Mouse (Mus musculus) hindbrain, postnatal 0 days (tissue): ENCODE data around the gene Plod2. TPM values are rescaled to one million over a fixed set of nuclear protein-coding genes. Genes with fewer than 3 reads are reported as not detected.

Experiments
- ATAC-seq: fragments of 200-750 bp; cut with Nextera tagmentation; 2 replicates; pipeline ENCODE4 v1.8.0; 2017; ENCODE audit warnings: mild to moderate bottlenecking, moderate TSS enrichment, moderate library complexity
- DNase-seq: peaks from one replicate; pipeline ENCODE4 v3.0.0-alpha.2; 2015; ENCODE audit warnings: low spot score
- H3K27ac ChIP-seq: fragments of 300-500 bp; sonication (generic); 2 replicates; pipeline ENCODE4 v1.5.1; 2014; ENCODE audit warnings: mild to moderate bottlenecking
- H3K27me3 ChIP-seq: fragments of 300-500 bp; sonication (generic); 2 replicates; pipeline ENCODE4 v1.6.1; 2014; ENCODE audit warnings: low read length, mixed read lengths; ENCODE audit not compliant: insufficient read depth
- H3K36me3 ChIP-seq: fragments of 300-500 bp; sonication (generic); 2 replicates; pipeline ENCODE4 v1.6.1; 2014; ENCODE audit warnings: low read length, mixed read lengths; ENCODE audit not compliant: insufficient read depth
- H3K4me1 ChIP-seq: fragments of 300-500 bp; sonication (generic); 2 replicates; pipeline ENCODE4 v1.6.1; 2014; ENCODE audit warnings: antibody characterized with exemption, low read length, mixed read lengths; ENCODE audit not compliant: insufficient read depth
- H3K4me2 ChIP-seq: fragments of 300-500 bp; sonication (generic); 2 replicates; pipeline ENCODE4 v1.6.1; 2014; ENCODE audit warnings: low read depth, mild to moderate bottlenecking, low read length, moderate library complexity, mixed read lengths
- H3K4me3 ChIP-seq: fragments of 300-500 bp; sonication (generic); 2 replicates; pipeline ENCODE4 v1.5.1; 2014; ENCODE audit warnings: low read length
- H3K9ac ChIP-seq: fragments of 300-500 bp; sonication (generic); replicated peaks from 2 replicates; pipeline ENCODE4 v1.6.1; 2014; ENCODE audit warnings: mild to moderate bottlenecking, low read length, moderate library complexity, mixed read lengths
- H3K9me3 ChIP-seq: fragments of 300-500 bp; sonication (generic); 2 replicates; pipeline ENCODE4 v1.6.1; 2016; ENCODE audit warnings: low read length, mixed read lengths
- CTCF ChIP-seq: IDR thresholded peaks from 2 replicates; pipeline ENCODE4 v1.5.1; 2016; ENCODE audit warnings: antibody characterized with exemption, control low read depth, low read depth
- WGBS: fragments of 180-500 bp; shearing (Covaris S2); extraction: QIAGEN DNeasy Blood & Tissue Kit; methylation state at CpG from one replicate; pipeline ENCODE4 v1.1.7; 2014; 5-methylcytosine and 5-hydroxymethylcytosine counted together
- polyA plus RNA-seq: library from polyadenylated mRNA; unstranded; fragments of >200 nt; fragmentation: Nextera tagmentation; extraction: Ambion mirVana; gene quantifications from 2 replicates; pipeline ENCODE4 v1.2.1, GENCODE M21; 2015
- total RNA-seq: library from RNA; depleted of rRNA; stranded (reverse); fragments of >200 nt; gene quantifications from 2 replicates; pipeline ENCODE4 v1.2.3, GENCODE M21; 2014; rRNA removed

Plod2 gene
- total RNA-seq (7.6 and 14.1 TPM in 2 replicates), polyA plus RNA-seq (7.1 and 9.9 TPM in 2 replicates)

DNA sequence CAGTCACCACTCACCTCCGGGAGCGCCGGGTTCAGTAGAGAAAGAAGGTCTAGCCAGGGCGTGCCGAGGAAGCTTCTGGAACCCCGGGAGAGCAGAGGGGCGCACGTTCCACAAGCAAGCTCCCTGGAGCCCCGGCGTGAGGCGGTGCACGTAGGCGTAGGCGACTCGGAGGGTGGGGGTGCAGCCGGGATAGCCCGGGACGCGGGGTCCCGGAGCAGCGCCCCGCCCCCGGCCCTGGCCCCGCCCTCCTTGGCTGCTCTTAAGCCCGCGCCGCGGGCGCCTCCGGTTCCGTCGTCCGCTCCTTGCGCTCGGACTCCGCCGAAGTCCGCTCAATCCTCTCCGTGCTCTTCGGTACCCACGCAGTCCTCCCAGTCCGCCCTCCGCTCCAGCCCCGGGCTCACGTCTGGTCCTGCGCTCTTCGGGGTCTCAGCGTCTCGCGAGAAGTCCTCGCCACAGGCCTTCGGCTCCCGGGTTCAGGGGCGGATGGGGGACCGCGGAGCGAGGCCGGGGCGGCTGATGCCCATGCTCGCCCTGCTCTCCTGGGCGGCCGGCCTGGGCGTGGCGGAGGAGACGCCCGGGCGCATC, at the start of gene Plod2:
Plod2 (plus strand) TSS at position 247 of the 585 bp plus-strand sequence.
- no peaks in the 10 kb centered on the region for H3K27me3 ChIP-seq
- 0% methylated on average over 63 of the region's 67 CpGs for WGBS
- DNase-seq = peak; percentile 86

DNA sequence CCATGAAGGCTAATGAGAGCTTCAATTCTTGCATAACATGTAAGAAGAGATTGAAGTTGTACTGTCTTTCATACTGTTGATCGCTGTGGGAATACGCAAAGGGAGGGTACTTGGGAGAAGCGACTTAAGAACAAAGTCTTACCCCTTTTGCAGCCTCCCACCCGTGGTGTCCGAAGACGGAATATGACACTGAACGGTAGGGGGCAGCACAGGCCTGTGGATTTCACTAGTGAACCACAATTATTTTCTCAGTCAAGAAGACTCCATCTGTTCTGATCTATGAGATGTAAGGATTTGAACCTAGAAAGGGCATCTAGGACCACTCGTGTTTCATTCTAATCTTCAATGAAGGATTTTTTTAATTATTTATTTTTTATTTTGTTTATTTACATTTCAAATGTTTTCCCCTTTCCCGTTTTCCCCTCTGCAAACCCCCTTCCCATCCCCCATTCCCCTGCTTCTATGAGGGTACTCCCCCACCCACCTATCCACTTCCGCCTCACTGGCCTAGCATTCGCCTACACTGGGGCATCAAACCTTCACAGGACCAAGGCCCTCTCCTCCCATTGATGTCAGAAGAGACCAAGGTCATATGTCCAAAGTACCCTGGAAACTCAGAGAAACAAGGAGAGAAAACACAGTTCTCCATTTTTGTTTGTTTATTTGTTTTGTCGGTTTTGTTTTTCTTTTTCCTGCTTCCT, 42.2 kb upstream of the Plod2 start:
- WGBS = 39% methylated on average over 12 of the region's 12 CpGs
- Histone ChIP-seq H3K4me2 (no peak overlapping the region), H3K4me1 (no peaks in the 10 kb centered on the region), H3K9ac (no peak overlapping the region), H3K36me3 (no peaks in the 10 kb centered on the region), H3K9me3 (no peaks in the 10 kb centered on the region), H3K27ac (no peak overlapping the region), H3K4me3 (no peak overlapping the region), H3K27me3 (no peaks in the 10 kb centered on the region)
- TF ChIP-seq CTCF = peak; percentile 77
- DNase-seq (peak; percentile 86), ATAC-seq (peak; percentile 45; the same call in 1 of the 2 replicates)

More for the DNA sequence above, at the start of gene Plod2:
- Histone ChIP-seq H3K9me3 (no peaks in the 10 kb centered on the region), H3K4me1 (peaks cover 4% of the 10 kb centered on the region; the same call in 1 of the 2 replicates), H3K36me3 (no peaks in the 10 kb centered on the region), H3K27ac (peak within 1 kb of the TSS; percentile 80), H3K4me2 (peak within 1 kb of the TSS; percentile 73), H3K4me3 (peak within 1 kb of the TSS; percentile 81), H3K9ac (peak within 1 kb of the TSS; percentile 82)
- TF ChIP-seq CTCF = no peak
- peak; percentile 96 for ATAC-seq

DNA sequence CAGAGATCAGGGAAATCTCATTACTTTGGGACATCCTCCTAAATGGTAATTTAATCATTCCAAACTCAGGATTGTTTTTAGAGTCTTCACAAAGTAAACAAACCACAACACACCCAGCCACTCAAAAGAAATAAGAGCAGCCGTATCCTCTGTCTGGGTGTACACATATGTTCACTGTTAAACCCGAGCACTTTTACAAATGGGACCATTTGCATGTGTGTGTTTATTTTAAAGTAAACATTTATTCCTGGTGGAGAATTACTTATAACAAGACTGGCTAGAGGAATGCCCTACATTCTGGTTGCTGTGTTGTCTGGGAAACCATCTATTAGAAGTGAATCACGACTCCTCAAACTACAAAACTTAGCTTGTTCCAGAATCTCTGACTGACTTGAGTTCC, 37.8 kb upstream of the Plod2 start:
- no peak overlapping the region for H3K4me2 ChIP-seq
- WGBS = 78% methylated on average over 3 of the region's 3 CpGs
- no peaks in the 10 kb centered on the region for H3K4me1 ChIP-seq
- no peak overlapping the region for H3K9ac ChIP-seq
- no peaks in the 10 kb centered on the region for H3K36me3 ChIP-seq
- H3K4me3 ChIP-seq = no peak overlapping the region
- TF ChIP-seq CTCF = no peak
- no peaks in the 10 kb centered on the region for H3K27me3 ChIP-seq
- DNase-seq (no peak), ATAC-seq (no peak)
- H3K9me3 ChIP-seq = no peaks in the 10 kb centered on the region
- H3K27ac ChIP-seq = no peak overlapping the region

DNA sequence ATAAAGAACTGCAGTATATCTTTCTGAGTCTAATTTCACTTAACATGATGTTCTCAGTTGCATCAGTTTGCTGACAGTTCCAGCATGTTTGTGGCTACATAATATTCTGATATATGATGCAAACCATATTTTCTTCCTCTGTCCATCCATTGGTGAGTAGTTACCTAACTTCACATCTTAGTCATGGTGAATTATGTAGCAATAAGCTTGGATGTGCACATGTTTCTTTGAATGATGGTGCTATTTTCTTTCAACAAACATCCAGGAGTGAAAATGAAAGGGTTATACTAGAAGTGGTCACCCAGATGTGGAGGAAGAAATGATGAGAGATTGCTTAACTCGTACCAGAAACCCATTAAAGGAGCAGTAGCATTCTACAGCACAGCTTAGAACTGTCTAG, 37.1 kb upstream of the Plod2 start:
- Histone ChIP-seq H3K27me3 (no peaks in the 10 kb centered on the region), H3K4me1 (no peaks in the 10 kb centered on the region), H3K4me2 (no peak overlapping the region), H3K4me3 (no peak overlapping the region), H3K9ac (no peak overlapping the region), H3K9me3 (no peaks in the 10 kb centered on the region), H3K27ac (no peak overlapping the region), H3K36me3 (no peaks in the 10 kb centered on the region)
- TF ChIP-seq CTCF = no peak
- DNase-seq (no peak), ATAC-seq (no peak)
- WGBS = 73% methylated on average over 1 of the region's 1 CpGs

DNA sequence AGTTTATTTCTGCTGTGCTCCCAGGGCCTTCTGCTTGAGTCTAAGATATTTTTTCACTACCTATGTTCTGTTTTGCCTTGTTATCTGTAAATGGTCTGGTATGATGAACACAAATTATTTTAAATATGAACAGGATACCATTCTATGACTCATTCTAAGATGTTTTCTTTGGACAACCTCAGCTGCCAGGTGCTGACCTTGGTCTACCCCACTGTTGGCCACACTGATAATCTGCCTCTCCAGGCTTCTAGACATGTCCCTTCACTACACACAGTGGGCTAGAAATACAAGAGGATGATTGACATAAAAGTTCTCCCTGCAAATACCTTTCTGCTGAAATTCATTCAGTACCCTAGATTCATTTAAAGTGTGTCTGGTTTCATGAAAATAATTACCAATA, 30.3 kb upstream of the Plod2 start:
- no peak for DNase-seq
- Histone ChIP-seq H3K9me3 (no peaks in the 10 kb centered on the region), H3K4me3 (no peak overlapping the region), H3K27me3 (no peaks in the 10 kb centered on the region), H3K4me1 (no peaks in the 10 kb centered on the region), H3K4me2 (no peak overlapping the region), H3K27ac (no peak overlapping the region), H3K36me3 (no peaks in the 10 kb centered on the region), H3K9ac (no peak overlapping the region)
- no peak for ATAC-seq
- TF ChIP-seq CTCF = no peak

DNA sequence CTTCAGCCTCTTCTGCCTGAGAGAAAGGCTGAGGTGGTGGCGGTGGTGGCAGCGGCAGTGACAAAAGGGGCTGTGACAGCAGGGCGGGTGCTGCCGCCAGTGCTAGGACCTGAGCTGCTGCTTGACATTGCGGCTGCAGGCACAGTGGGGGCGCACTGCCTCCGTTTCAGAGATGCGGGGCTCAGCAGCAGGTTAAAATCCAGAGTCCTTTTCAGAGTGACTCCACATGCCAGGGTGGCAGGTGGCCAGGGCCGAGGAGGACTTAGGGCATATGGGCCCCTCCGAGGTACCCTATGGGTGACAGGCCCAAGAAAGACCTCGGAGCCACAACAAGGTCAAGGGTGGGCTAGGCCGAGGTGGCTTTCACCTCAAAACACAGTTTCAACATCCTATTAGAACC, 25.0 kb upstream of the Plod2 start:
- Histone ChIP-seq H3K36me3 (no peaks in the 10 kb centered on the region), H3K4me2 (no peak overlapping the region), H3K27me3 (no peaks in the 10 kb centered on the region), H3K27ac (no peak overlapping the region), H3K9ac (no peak overlapping the region), H3K4me1 (no peaks in the 10 kb centered on the region), H3K9me3 (no peaks in the 10 kb centered on the region), H3K4me3 (no peak overlapping the region)
- DNase-seq (no peak), ATAC-seq (no peak)
- WGBS = 95% methylated on average over 12 of the region's 12 CpGs
- no peak for TF ChIP-seq CTCF

DNA sequence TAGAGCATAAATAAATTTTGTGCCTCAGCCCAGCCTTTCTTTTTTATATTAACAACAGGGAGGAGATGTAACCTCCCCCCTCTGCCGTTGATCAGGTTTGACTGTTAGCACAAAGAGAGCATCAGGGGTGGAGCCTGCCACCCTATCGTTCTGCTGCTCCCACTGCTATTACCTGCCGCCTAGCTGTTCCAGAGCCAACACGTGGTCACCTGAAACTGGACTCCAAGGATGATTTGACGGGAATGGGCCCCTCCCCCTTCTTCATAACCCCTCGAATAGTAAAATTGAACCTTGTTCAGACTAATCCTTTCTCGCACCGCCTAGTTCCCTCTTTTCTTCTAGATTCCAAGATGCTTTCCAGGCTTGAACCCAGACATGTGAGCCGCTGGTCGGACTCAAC, 21.3 kb upstream of the Plod2 start:
- no peaks in the 10 kb centered on the region for H3K9me3 ChIP-seq
- no peak for TF ChIP-seq CTCF

More for the DNA sequence above, 21.3 kb upstream of the Plod2 start:
- no peaks in the 10 kb centered on the region for H3K27me3 ChIP-seq
- no peaks in the 10 kb centered on the region for H3K4me1 ChIP-seq
- DNase-seq = no peak
- no peaks in the 10 kb centered on the region for H3K36me3 ChIP-seq
- no peak overlapping the region for H3K4me2 ChIP-seq
- no peak overlapping the region for H3K4me3 ChIP-seq
- no peak for ATAC-seq
- no peak overlapping the region for H3K27ac ChIP-seq
- no peak overlapping the region for H3K9ac ChIP-seq
- WGBS = 87% methylated on average over 9 of the region's 10 CpGs
